Mouse (Mus musculus) heart, adult 2 months (tissue): ENCODE data around the gene Hspd1. TPM values are rescaled to one million over a fixed set of nuclear protein-coding genes. Genes with fewer than 3 reads are reported as not detected.
A peak's percentile ranks its signal among the peaks of the same experiment; 100 is the strongest.

ENCODE experiments used
- DNase-seq, 2 experiments: peaks; one replicate each; pipeline ENCODE4 v3.0.0; 2021
- H3K27ac ChIP-seq: fragments of 200-600 bp; 2 replicates; pipeline ENCODE4 v1.8.1; 2022
- H3K27me3 ChIP-seq: fragments of 200-500 bp; 2 replicates; pipeline ENCODE4 v1.6.1; 2012; ENCODE audit warnings: mild to moderate bottlenecking, low read length, inconsistent platforms, mixed read lengths; ENCODE audit not compliant: control insufficient read depth, insufficient read depth
- H3K36me3 ChIP-seq: fragments of 200-500 bp; 2 replicates; pipeline ENCODE4 v1.6.1; 2012; ENCODE audit warnings: low read length, inconsistent platforms; ENCODE audit not compliant: control insufficient read depth, insufficient read depth
- H3K4me1 ChIP-seq: fragments of 200-500 bp; 2 replicates; pipeline ENCODE4 v1.6.1; 2011; ENCODE audit warnings: low read length; ENCODE audit not compliant: control insufficient read depth, insufficient read depth
- H3K4me3 ChIP-seq: fragments of 200-600 bp; 2 replicates; pipeline ENCODE4 v1.8.1; 2022
- H3K79me2 ChIP-seq: fragments of 200-500 bp; replicated peaks from 2 replicates; pipeline ENCODE4 v1.6.1; 2012; ENCODE audit warnings: mild to moderate bottlenecking, inconsistent platforms, low read length, moderate library complexity, mixed read lengths; ENCODE audit not compliant: control insufficient read depth, insufficient read depth
- H3K9ac ChIP-seq: fragments of 200-500 bp; 2 replicates; pipeline ENCODE4 v1.6.1; 2012; ENCODE audit warnings: low read depth, mild to moderate bottlenecking, control low read depth, inconsistent platforms, low read length, mixed read lengths
- CTCF ChIP-seq: fragments of 200-600 bp; IDR thresholded peaks from 2 replicates; pipeline ENCODE4 v1.8.1; 2022; ENCODE audit warnings: antibody characterized with exemption, mild to moderate bottlenecking, moderate library complexity
- EP300 ChIP-seq: fragments of 200-500 bp; IDR thresholded peaks from 2 replicates; pipeline ENCODE4 v1.6.1; 2011; ENCODE audit warnings: low read depth, low read length, control low read depth; ENCODE audit not compliant: insufficient read depth
- POLR2A ChIP-seq: fragments of 200-500 bp; IDR thresholded peaks from 2 replicates; pipeline ENCODE4 v1.6.1; 2011; ENCODE audit warnings: mild to moderate bottlenecking, low read depth, low read length, control low read depth; ENCODE audit not compliant: insufficient read depth
- WGBS: fragments of 180-500 bp; shearing (Covaris S2); methylation state at CpG from one replicate; pipeline ENCODE4 v1.1.7; 2018; 5-methylcytosine and 5-hydroxymethylcytosine counted together
- intact Hi-C: fragments of 180-260 bp; cut with DNase I; formaldehyde crosslinking; loops from one replicate; pipeline ENCODE4 v1.15.1; 2025
- long read RNA-seq: library from polyadenylated mRNA; stranded (forward); transcript quantifications from one replicate; pipeline ENCODE4 v2.0.0, GENCODE M21; 2021
- polyA plus RNA-seq: library from polyadenylated mRNA; depleted of rRNA; stranded (reverse); fragments of >200 nt; gene quantifications from 2 replicates; pipeline ENCODE4 v1.2.3, GENCODE M21; 2012; rRNA removed
- total RNA-seq, 2 experiments: library from RNA; stranded (reverse); gene quantifications; 2 replicates each; pipeline ENCODE4 v1.2.3; 2021

The Hspd1 gene
- total RNA-seq (100 to 1,000 TPM; 373 to 383 TPM), polyA plus RNA-seq (68.5 and 143 TPM in 2 replicates)
- long read RNA-seq, transcript Hspd1-201 (12 exons, 2,423 nt), result major isoform, 417 of 662 reads
- long read RNA-seq, partial matches to known transcripts, result 55 of 662 reads
- long read RNA-seq, other reads (novel, unspliced or antisense), result 190 of 662 reads

DNA sequence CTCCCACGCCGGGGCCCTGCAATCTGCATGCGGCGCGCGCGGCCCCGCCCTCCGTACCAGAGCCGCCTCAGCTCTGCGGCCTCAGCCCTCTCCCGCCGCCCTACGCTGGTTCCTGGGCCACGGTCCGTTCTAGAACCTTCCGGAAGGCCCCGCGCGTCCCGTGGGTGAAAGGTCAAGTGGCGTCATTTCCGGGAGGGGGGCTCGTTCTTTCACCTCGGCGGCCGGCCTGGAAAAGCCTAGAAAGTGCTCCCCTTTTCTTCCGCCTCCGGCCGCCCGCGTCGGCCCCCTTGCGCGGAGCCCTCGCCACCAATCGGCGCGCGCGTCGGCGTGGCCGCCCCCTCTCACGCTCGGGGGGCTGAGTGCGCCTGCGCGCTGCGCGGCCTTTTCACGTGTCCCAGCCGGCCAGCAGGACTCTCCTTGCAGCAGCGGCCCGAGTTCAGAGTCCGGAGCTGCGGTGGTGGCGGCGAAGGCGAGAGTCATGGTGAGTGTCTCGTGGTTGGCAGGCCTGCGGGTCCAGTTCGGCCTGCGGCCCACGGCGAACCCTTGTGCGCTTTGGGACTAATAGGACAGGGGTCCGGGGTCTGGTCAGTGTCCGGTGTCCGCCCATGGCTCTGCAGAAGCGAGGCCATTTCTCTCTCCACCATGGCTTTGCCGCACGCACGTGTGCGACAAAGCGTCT, at the start of gene Hspd1, which contains the start of gene Hspe1:
Gene Hspd1, minus strand, starts transcription at position 312 of the 679 bp plus-strand sequence.
Gene Hspe1, plus strand, starts transcription at position 201 of the 679 bp plus-strand sequence.
- Histone ChIP-seq H3K36me3 (peaks cover 36% of the 10 kb centered on the region), H3K4me3 (peak within 1 kb of the TSS; percentile 77), H3K9ac (peak within 1 kb of the TSS; percentile 99), H3K27ac (peak within 1 kb of the TSS; percentile 100), H3K27me3 (no peaks in the 10 kb centered on the region), H3K4me1 (peaks cover 2% of the 10 kb centered on the region; the same call in 1 of the 2 replicates), H3K79me2 (peaks cover 2% of the 10 kb centered on the region)
- intact Hi-C loops, result loop anchor here (1.0 to 5.0 kb wide), 5 partner anchors 35 to 149 kb away; partner anchors contain the start of genes Coq10b, Mars2, Mob4 and Sf3b1
- WGBS, result under 1% methylated on average over 63 of the region's 76 CpGs
- TF ChIP-seq POLR2A, result peak; percentile 93
- TF ChIP-seq EP300, result peak; percentile 93
- no peak for TF ChIP-seq CTCF
- DNase-seq, result peak; percentile 99 to 100

- peaks cover 14% of the 10 kb centered on the region for H3K79me2 ChIP-seq
- peaks cover 16% of the 10 kb centered on the region for H3K36me3 ChIP-seq
- H3K4me3 ChIP-seq, result no peak overlapping the region
- no peak overlapping the region for H3K9ac ChIP-seq
- no peak for TF ChIP-seq EP300
- no peak for TF ChIP-seq POLR2A
- TF ChIP-seq CTCF, result no peak
- no peak for DNase-seq
- WGBS, result 97% methylated on average over 1 of the region's 1 CpGs
- peaks cover 7% of the 10 kb centered on the region for H3K4me1 ChIP-seq
- intact Hi-C loops, result no loop called here
- H3K27ac ChIP-seq, result no peak overlapping the region
- H3K27me3 ChIP-seq, result no peaks in the 10 kb centered on the region
Measured at GRCm38 (mm10) chr1:55135846-55136245, 47.8 kb upstream of the Hspd1 start.

DNA sequence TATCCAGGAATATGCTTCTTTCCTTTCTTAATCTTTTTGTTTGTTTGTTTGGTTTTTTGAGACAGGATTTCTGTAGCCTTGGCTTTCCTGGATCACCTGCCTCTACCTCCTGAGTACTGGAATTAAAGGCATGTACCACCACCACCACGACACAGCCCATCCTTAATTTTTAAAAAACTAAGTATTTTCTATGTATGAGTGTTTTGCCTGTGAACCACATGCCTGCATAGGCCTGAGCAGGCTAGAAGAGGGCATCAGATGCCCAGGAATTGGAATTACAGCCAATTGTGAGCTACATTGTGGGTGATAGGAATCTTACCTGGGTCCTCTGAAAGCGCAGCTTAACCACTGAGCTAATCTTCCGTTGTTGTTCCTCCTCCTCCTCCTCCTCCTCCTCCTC, 46.3 kb upstream of the Hspd1 start:
- H3K9ac ChIP-seq, result no peak overlapping the region
- H3K79me2 ChIP-seq, result peaks cover 9% of the 10 kb centered on the region
- no peak for TF ChIP-seq EP300
- TF ChIP-seq POLR2A, result no peak
- TF ChIP-seq CTCF, result no peak
- H3K27ac ChIP-seq, result no peak overlapping the region
- DNase-seq, result no peak
- intact Hi-C loops, result loop anchor here (5.0 kb wide), 1 partner anchor 82 kb away; the partner anchor contains the start of gene Coq10b
- H3K4me3 ChIP-seq, result no peak overlapping the region
- H3K4me1 ChIP-seq, result peaks cover 7% of the 10 kb centered on the region
- WGBS, result 93% methylated on average over 3 of the region's 3 CpGs
- H3K36me3 ChIP-seq, result peaks cover 14% of the 10 kb centered on the region
- no peaks in the 10 kb centered on the region for H3K27me3 ChIP-seq

DNA sequence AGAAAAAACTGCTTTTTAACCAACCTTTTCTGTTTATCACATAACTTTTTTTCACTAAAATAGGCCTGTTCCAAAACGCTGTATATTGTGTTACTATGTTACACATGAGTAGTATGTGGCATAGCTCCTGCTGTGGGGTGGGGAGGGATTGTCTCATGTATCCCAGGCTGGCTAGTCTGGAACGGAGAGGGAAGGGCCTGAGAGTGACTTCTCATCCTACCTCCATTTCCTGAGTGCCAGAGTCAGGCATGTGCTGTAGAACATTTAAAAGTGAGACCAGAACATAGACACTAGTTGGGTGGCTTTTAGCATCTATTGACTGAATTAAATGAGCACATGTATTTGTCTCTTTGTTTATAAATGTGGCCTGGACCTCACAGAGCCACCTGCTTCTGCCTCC, 45.1 kb upstream of the Hspd1 start:
- TF ChIP-seq EP300, result no peak
- no peak for TF ChIP-seq CTCF
- no peak for TF ChIP-seq POLR2A
- Histone ChIP-seq H3K4me1 (peaks cover 7% of the 10 kb centered on the region), H3K4me3 (no peak overlapping the region), H3K36me3 (peaks cover 14% of the 10 kb centered on the region), H3K79me2 (peaks cover 6% of the 10 kb centered on the region), H3K9ac (no peak overlapping the region), H3K27ac (no peak overlapping the region), H3K27me3 (no peaks in the 10 kb centered on the region)
- intact Hi-C loops, result loop anchor here (5.0 kb wide), 1 partner anchor 81 kb away; the partner anchor contains the start of gene Coq10b
- no peak for DNase-seq
- 30% methylated on average over 2 of the region's 2 CpGs for WGBS

GRCm38 (mm10) chr1:55132308-55132707, 44.3 kb upstream of the Hspd1 start:
- H3K27ac ChIP-seq, result peak overlapping the region; percentile 99; the same call in 1 of the 2 replicates

More at GRCm38 (mm10) chr1:55132308-55132707, 44.3 kb upstream of the Hspd1 start:
- peak overlapping the region; percentile 12; the same call in 1 of the 2 replicates for H3K9ac ChIP-seq
- no peaks in the 10 kb centered on the region for H3K27me3 ChIP-seq
- TF ChIP-seq POLR2A (no peak), CTCF (no peak), EP300 (no peak)
- intact Hi-C loops, result loop anchor here (5.0 kb wide), 1 partner anchor 80 kb away; the partner anchor contains the start of gene Coq10b
- peaks cover 6% of the 10 kb centered on the region for H3K79me2 ChIP-seq
- H3K36me3 ChIP-seq, result peaks cover 14% of the 10 kb centered on the region
- H3K4me1 ChIP-seq, result peaks cover 7% of the 10 kb centered on the region
- H3K4me3 ChIP-seq, result peak overlapping the region; percentile 98
- no peak for DNase-seq
- WGBS, result 29% methylated on average over 4 of the region's 4 CpGs
